Mouse (Mus musculus) ES-E14 (cell line): ENCODE data around the gene Foxp1.

Experiments
- CHD2 ChIP-seq: IDR thresholded peaks from 2 replicates; pipeline ENCODE4 v1.6.1; 2014; ENCODE audit warnings: mild to moderate bottlenecking, low read depth, low read length, inconsistent platforms
- ZC3H11A ChIP-seq: IDR thresholded peaks from 2 replicates; pipeline ENCODE4 v1.6.1; 2012; ENCODE audit warnings: low read depth, mild to moderate bottlenecking, inconsistent platforms, low read length, borderline replicate concordance
- ZNF384 ChIP-seq: IDR thresholded peaks from 2 replicates; pipeline ENCODE4 v1.6.1; 2012; ENCODE audit warnings: low read depth, low read length, inconsistent platforms

DNA sequence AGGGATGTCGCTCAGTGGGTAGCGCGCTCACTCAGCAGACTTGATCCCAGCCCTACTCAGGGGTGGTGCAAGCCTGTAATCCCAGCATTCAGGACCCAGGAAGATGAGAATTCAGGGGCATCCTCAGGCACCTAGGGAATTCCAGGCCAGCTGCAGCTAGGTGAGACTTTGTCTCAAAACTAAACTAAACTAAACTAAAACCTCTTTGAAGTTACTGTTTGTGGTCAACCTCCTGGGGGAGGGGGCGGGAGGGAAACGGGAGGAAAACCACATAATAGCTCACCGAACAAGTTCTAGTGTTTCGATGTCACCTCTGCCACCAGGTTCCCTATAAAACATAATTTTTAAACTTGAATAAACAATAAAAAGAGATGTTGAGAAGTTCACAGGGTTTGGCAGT lies 24.4 kb downstream of the Foxp1 start:
- no peak for TF ChIP-seq ZC3H11A
- TF ChIP-seq CHD2 = no peak
- no peak for TF ChIP-seq ZNF384
